Mouse (Mus musculus) forebrain, embryonic 15.5 days (tissue): ENCODE results near the gene Golph3. TPM values are rescaled to one million over a fixed set of nuclear protein-coding genes. Genes with fewer than 3 reads are reported as not detected.

Experiments
- ATAC-seq: fragments of 200-750 bp; cut with Nextera tagmentation; replicated peaks from 2 replicates; pipeline ENCODE4 v1.8.0; 2017; ENCODE audit warnings: mild to moderate bottlenecking, moderate TSS enrichment, moderate library complexity
- H3K27ac ChIP-seq: fragments of 300-500 bp; sonication (generic); replicated peaks from 2 replicates; pipeline ENCODE4 v1.5.1; 2015; ENCODE audit warnings: mild to moderate bottlenecking, inconsistent platforms
- H3K27me3 ChIP-seq: fragments of 300-500 bp; sonication (generic); 2 replicates; pipeline ENCODE4 v1.6.1; 2015; ENCODE audit warnings: inconsistent platforms
- H3K36me3 ChIP-seq: fragments of 300-500 bp; sonication (generic); 2 replicates; pipeline ENCODE4 v1.6.1; 2015; ENCODE audit warnings: mild to moderate bottlenecking, inconsistent platforms
- H3K4me1 ChIP-seq: fragments of 300-500 bp; sonication (generic); 2 replicates; pipeline ENCODE4 v1.6.1; 2015; ENCODE audit warnings: inconsistent platforms
- H3K4me2 ChIP-seq: fragments of 300-500 bp; sonication (generic); replicated peaks from 2 replicates; pipeline ENCODE4 v1.6.1; 2015; ENCODE audit warnings: mild to moderate bottlenecking, inconsistent platforms
- H3K4me3 ChIP-seq: fragments of 300-500 bp; sonication (generic); 2 replicates; pipeline ENCODE4 v1.5.1; 2015; ENCODE audit warnings: mild to moderate bottlenecking, inconsistent platforms
- H3K9ac ChIP-seq: fragments of 300-500 bp; sonication (generic); replicated peaks from 2 replicates; pipeline ENCODE4 v1.6.1; 2015; ENCODE audit warnings: mild to moderate bottlenecking, inconsistent platforms
- H3K9me3 ChIP-seq: fragments of 300-500 bp; sonication (generic); 2 replicates; pipeline ENCODE4 v1.6.1; 2016; ENCODE audit warnings: inconsistent platforms
- WGBS: fragments of 180-500 bp; shearing (Covaris S2); methylation state at CpG from one replicate; pipeline ENCODE4 v1.1.7; 2015; ENCODE audit warnings: mixed read lengths; 5-methylcytosine and 5-hydroxymethylcytosine counted together
- polyA plus RNA-seq: library from polyadenylated mRNA; unstranded; fragments of >200 nt; fragmentation: Nextera tagmentation; extraction: Ambion mirVana; gene quantifications from 2 replicates; pipeline ENCODE4 v1.2.1, GENCODE M21; 2015

The Golph3 gene
- 66.1 and 74.2 TPM in 2 replicates for polyA plus RNA-seq

GRCm38 (mm10) chr15:12321091-12321787 is at the start of gene Golph3:
Golph3 (plus strand) TSS chr15:12321450.
- peak within 1 kb of the TSS; percentile 65 for H3K4me2 ChIP-seq

DNA sequence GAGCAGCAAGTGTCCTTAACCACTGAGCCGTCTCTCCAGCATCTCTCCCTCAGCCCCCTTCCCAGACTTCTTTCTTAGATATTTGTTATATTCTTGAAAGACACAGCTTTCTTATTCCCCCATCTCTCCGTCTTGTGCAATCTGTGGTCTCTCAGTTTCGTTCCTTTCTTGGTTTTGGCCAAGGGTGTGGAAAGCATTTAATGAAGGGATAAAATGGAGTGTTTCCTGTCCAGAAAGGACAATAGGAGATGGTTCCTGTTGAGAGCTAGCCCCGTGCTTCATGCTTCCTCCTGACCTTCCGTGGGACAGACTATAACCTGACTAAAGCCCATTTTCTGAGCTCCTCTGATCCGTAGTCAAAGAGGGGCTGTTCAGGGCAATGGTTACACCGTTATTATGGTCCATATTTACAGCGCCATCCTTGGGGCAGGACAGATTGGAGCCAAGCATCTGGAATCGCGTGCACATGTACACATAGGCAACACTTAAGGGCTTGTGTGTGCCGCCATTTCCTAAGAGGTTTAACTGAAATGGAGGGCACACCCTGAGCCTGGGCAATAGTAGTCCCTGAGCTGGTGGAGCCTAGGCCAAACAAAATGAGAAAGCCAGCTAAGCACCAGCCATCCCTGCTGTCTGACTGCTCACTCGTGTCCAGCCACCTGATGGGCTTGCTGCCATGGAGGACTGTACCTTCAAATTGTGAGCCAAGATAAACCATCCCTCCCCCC is 47.8 kb upstream of the Golph3 start:
- no peaks in the 10 kb centered on the region for H3K27me3 ChIP-seq

More at GRCm38 (mm10) chr15:12321091-12321787, at the start of gene Golph3:
- Histone ChIP-seq H3K4me3 (peak within 1 kb of the TSS; percentile 93), H3K27ac (peak within 1 kb of the TSS; percentile 94), H3K9me3 (no peaks in the 10 kb centered on the region), H3K36me3 (no peaks in the 10 kb centered on the region), H3K27me3 (peaks cover 4% of the 10 kb centered on the region; the same call in 1 of the 2 replicates), H3K9ac (peak within 1 kb of the TSS; percentile 91), H3K4me1 (peaks cover 30% of the 10 kb centered on the region)
- under 1% methylated on average over 71 of the region's 74 CpGs for WGBS
- ATAC-seq = peak; percentile 98

GRCm38 (mm10) chr15:12274053-12274769 is 47.0 kb upstream of the Golph3 start:
- H3K4me1 ChIP-seq = peaks cover 5% of the 10 kb centered on the region; the same call in 1 of the 2 replicates
- H3K9me3 ChIP-seq = no peaks in the 10 kb centered on the region
- H3K9ac ChIP-seq = no peak overlapping the region
- no peak overlapping the region for H3K4me3 ChIP-seq
- H3K36me3 ChIP-seq = peaks cover 17% of the 10 kb centered on the region
- peak; percentile 66 for ATAC-seq
- H3K4me2 ChIP-seq = no peak overlapping the region
- no peak overlapping the region for H3K27ac ChIP-seq
- 69% methylated on average over 4 of the region's 4 CpGs for WGBS
- H3K27me3 ChIP-seq = no peaks in the 10 kb centered on the region

More for the DNA sequence above, 47.8 kb upstream of the Golph3 start:
- no peak overlapping the region for H3K4me3 ChIP-seq
- WGBS = 84% methylated on average over 12 of the region's 12 CpGs
- no peak overlapping the region for H3K4me2 ChIP-seq
- peaks cover 19% of the 10 kb centered on the region for H3K36me3 ChIP-seq
- H3K9ac ChIP-seq = no peak overlapping the region
- no peak overlapping the region for H3K27ac ChIP-seq
- H3K9me3 ChIP-seq = no peaks in the 10 kb centered on the region
- peaks cover 5% of the 10 kb centered on the region; the same call in 1 of the 2 replicates for H3K4me1 ChIP-seq
- ATAC-seq = peak; percentile 51; the same call in 1 of the 2 replicates

- ATAC-seq = no peak
- H3K4me3 ChIP-seq = no peak overlapping the region
- peaks cover 5% of the 10 kb centered on the region; the same call in 1 of the 2 replicates for H3K4me1 ChIP-seq
- no peak overlapping the region for H3K9ac ChIP-seq
- WGBS = 80% methylated on average over 4 of the region's 4 CpGs
- H3K27me3 ChIP-seq = no peaks in the 10 kb centered on the region
- H3K36me3 ChIP-seq = peaks cover 9% of the 10 kb centered on the region
- H3K9me3 ChIP-seq = no peaks in the 10 kb centered on the region
- no peak overlapping the region for H3K27ac ChIP-seq
- H3K4me2 ChIP-seq = no peak overlapping the region
These were observed 46.1 kb upstream of the Golph3 start for GRCm38 (mm10) chr15:12275091-12275623.

GRCm38 (mm10) chr15:12279816-12280215 is 41.4 kb upstream of the Golph3 start:
- no peak for ATAC-seq
- Histone ChIP-seq H3K27me3 (no peaks in the 10 kb centered on the region), H3K27ac (no peak overlapping the region), H3K36me3 (no peaks in the 10 kb centered on the region), H3K4me3 (no peak overlapping the region), H3K4me2 (no peak overlapping the region), H3K9ac (no peak overlapping the region), H3K9me3 (no peaks in the 10 kb centered on the region), H3K4me1 (no peaks in the 10 kb centered on the region)
- 90% methylated on average over 1 of the region's 1 CpGs for WGBS

GRCm38 (mm10) chr15:12284794-12285534 is 36.3 kb upstream of the Golph3 start:
- Histone ChIP-seq H3K9ac (no peak overlapping the region), H3K27me3 (no peaks in the 10 kb centered on the region), H3K27ac (no peak overlapping the region), H3K36me3 (no peaks in the 10 kb centered on the region), H3K4me1 (no peaks in the 10 kb centered on the region), H3K4me3 (no peak overlapping the region), H3K4me2 (no peak overlapping the region), H3K9me3 (no peaks in the 10 kb centered on the region)
- 80% methylated on average over 6 of the region's 6 CpGs for WGBS
- ATAC-seq = no peak

DNA sequence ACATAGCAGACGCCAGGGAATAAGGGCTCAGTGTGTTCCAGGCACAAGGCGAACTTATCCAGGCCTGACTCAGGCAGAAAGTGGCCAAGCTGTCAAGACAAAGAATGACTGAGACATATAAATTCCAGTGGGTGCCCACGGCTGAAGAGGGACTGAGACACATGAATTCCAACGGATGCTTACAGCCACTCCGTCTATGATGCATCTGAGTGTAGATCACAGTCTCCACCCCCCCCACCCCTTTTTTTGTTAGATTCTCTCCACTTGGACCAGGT is 35.8 kb upstream of the Golph3 start:
- Histone ChIP-seq H3K27me3 (no peaks in the 10 kb centered on the region), H3K9me3 (no peaks in the 10 kb centered on the region), H3K4me2 (no peak overlapping the region), H3K36me3 (no peaks in the 10 kb centered on the region), H3K4me3 (no peak overlapping the region), H3K4me1 (no peaks in the 10 kb centered on the region), H3K27ac (no peak overlapping the region), H3K9ac (no peak overlapping the region)
- 93% methylated on average over 5 of the region's 5 CpGs for WGBS
- ATAC-seq = no peak

- Histone ChIP-seq H3K36me3 (no peaks in the 10 kb centered on the region), H3K4me2 (no peak overlapping the region), H3K27ac (no peak overlapping the region), H3K4me3 (no peak overlapping the region), H3K4me1 (no peaks in the 10 kb centered on the region), H3K27me3 (no peaks in the 10 kb centered on the region), H3K9me3 (no peaks in the 10 kb centered on the region), H3K9ac (no peak overlapping the region)
- 90% methylated on average over 7 of the region's 7 CpGs for WGBS
- ATAC-seq = no peak
These were observed 30.9 kb upstream of the Golph3 start for GRCm38 (mm10) chr15:12290330-12290729.

GRCm38 (mm10) chr15:12291757-12292156 is 29.5 kb upstream of the Golph3 start:
- Histone ChIP-seq H3K27me3 (no peaks in the 10 kb centered on the region), H3K36me3 (no peaks in the 10 kb centered on the region), H3K4me1 (no peaks in the 10 kb centered on the region), H3K27ac (no peak overlapping the region), H3K9ac (no peak overlapping the region), H3K4me3 (no peak overlapping the region), H3K9me3 (no peaks in the 10 kb centered on the region), H3K4me2 (no peak overlapping the region)
- no peak for ATAC-seq
- 86% methylated on average over 2 of the region's 2 CpGs for WGBS

DNA sequence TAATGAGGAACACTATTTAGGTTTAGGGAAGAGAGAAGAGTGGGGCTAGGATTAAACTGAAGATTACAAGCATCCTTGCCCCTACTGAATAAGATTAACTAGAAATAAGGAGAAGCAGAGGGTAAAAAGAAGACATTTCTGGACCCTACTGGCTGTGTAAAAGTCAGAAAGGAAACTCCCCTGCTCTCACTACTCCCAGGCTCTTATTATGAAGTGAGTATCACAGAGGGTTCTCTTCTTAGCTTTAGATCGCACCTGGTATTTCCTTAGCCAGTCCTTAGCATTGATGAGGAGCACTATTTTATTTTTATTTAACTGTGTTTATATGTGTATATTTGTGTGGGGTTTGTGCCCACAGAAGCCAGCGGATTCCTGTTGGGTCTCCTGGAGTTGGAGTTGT is 25.0 kb upstream of the Golph3 start:
- no peaks in the 10 kb centered on the region for H3K27me3 ChIP-seq
- ATAC-seq = no peak
- no peak overlapping the region for H3K4me3 ChIP-seq
- H3K9me3 ChIP-seq = no peaks in the 10 kb centered on the region
- no peak overlapping the region for H3K9ac ChIP-seq
- no peak overlapping the region for H3K4me2 ChIP-seq
- H3K4me1 ChIP-seq = no peaks in the 10 kb centered on the region
- WGBS = 65% methylated on average over 2 of the region's 2 CpGs
- H3K27ac ChIP-seq = no peak overlapping the region
- H3K36me3 ChIP-seq = no peaks in the 10 kb centered on the region

- Histone ChIP-seq H3K36me3 (no peaks in the 10 kb centered on the region), H3K4me1 (no peaks in the 10 kb centered on the region), H3K27me3 (no peaks in the 10 kb centered on the region), H3K9ac (no peak overlapping the region), H3K27ac (no peak overlapping the region), H3K4me3 (no peak overlapping the region), H3K9me3 (no peaks in the 10 kb centered on the region), H3K4me2 (no peak overlapping the region)
- no peak for ATAC-seq
- 86% methylated on average over 7 of the region's 7 CpGs for WGBS
These were observed 23.0 kb upstream of the Golph3 start for GRCm38 (mm10) chr15:12298231-12298737.
